In the genomic region with DNA sequence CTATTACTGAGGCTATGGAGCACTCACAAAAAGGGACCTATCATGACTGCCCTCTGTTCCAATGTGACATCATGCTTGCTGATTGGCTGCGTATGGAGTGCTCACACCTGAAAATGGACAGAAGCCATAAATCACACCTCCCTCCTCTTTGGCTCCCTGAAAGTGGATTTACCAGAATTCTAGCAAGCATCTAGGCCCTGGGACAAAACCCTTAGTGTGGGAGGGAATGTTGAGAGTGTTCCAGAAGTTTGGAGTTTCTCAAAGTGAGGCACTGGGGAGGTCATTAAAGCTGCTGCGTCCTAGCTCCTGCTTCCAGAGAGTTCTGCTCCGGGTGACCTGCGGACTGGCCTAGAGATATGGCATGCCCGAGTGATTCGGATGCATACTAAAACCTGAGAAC, we compare ENCODE assay signal across 27 mouse cellular contexts.
DNase-seq lines count a peak whose midpoint lies in the region; ATAC-seq and TF ChIP-seq lines count a peak whose summit lies in the region.
"Had no signal": no experiment of that assay in that cellular context is flagged by ENCODE, and none has a peak within 500 bp of the region (broad histone marks: within the 10 kb centered on the region; RNA-seq: fewer than 3 reads in every experiment).

No protein-coding gene starts in this region.

- no peaks in the 10 kb centered on the region for H3K36me3 ChIP-seq in limb, embryonic 13.5 days
- no peaks in the 10 kb centered on the region for H3K36me3 ChIP-seq in limb, embryonic 10.5 days
- H3K36me3 ChIP-seq in limb, embryonic 14.5 days (ENCODE audit: control insufficient read depth, insufficient read depth, low read length), result no peaks in the 10 kb centered on the region
- H3K36me3 ChIP-seq: embryonic facial prominence, embryonic 13.5 days; embryonic facial prominence, embryonic 15.5 days; forebrain, embryonic 15.5 days; G1E had no signal

- H3K4me2 ChIP-seq in limb, embryonic 13.5 days (replicated peaks), result no peak overlapping the region
- H3K4me2 ChIP-seq in limb, embryonic 14.5 days (replicated peaks; ENCODE audit: low read depth, low read length, severe bottlenecking), result no peak overlapping the region
- H3K4me2 ChIP-seq: embryonic facial prominence, embryonic 13.5 days; embryonic facial prominence, embryonic 15.5 days; forebrain, embryonic 13.5 days; forebrain, embryonic 15.5 days had no signal

- 82% methylated on average over 6 of the region's 6 CpGs for WGBS in limb, embryonic 13.5 days
- WGBS in limb, embryonic 10.5 days, result 84% methylated on average over 6 of the region's 6 CpGs
- WGBS in limb, embryonic 14.5 days, result 76% methylated on average over 6 of the region's 6 CpGs

- TF ChIP-seq POLR2A in limb, embryonic 14.5 days (IDR thresholded peaks at IDR 0.05; ENCODE audit: borderline replicate concordance, extremely low read depth, insufficient read depth, insufficient read length), result no peak

- H3K4me3 ChIP-seq in limb, embryonic 13.5 days, result no peak overlapping the region
- H3K4me3 ChIP-seq in limb, embryonic 10.5 days, result no peak overlapping the region
- no peak overlapping the region for H3K4me3 ChIP-seq in limb, embryonic 14.5 days (replicated peaks; ENCODE audit: low read length)
- H3K4me3 ChIP-seq: embryonic facial prominence, embryonic 13.5 days; embryonic facial prominence, embryonic 15.5 days; erythroblast, embryonic 14.5 days; forebrain, embryonic 13.5 days; forebrain, embryonic 15.5 days had no signal

- no peaks in the 10 kb centered on the region for H3K27me3 ChIP-seq in limb, embryonic 13.5 days
- no peaks in the 10 kb centered on the region for H3K27me3 ChIP-seq in limb, embryonic 10.5 days (ENCODE audit: low read depth, poor library complexity, severe bottlenecking)
- H3K27me3 ChIP-seq in limb, embryonic 14.5 days (ENCODE audit: control insufficient read depth, insufficient read depth, low read length), result no peaks in the 10 kb centered on the region
- H3K27me3 ChIP-seq: CH12.LX; embryonic facial prominence, embryonic 13.5 days; embryonic facial prominence, embryonic 15.5 days; forebrain, embryonic 13.5 days; forebrain, embryonic 15.5 days; Patski had no signal

- H3K27ac ChIP-seq in limb, embryonic 13.5 days, result no peak overlapping the region
- H3K27ac ChIP-seq in limb, embryonic 10.5 days, result no peak overlapping the region
- no peak overlapping the region for H3K27ac ChIP-seq in limb, embryonic 14.5 days (replicated peaks; ENCODE audit: low read depth, low read length)
- H3K27ac ChIP-seq: embryonic facial prominence, embryonic 13.5 days; embryonic facial prominence, embryonic 15.5 days; forebrain, embryonic 13.5 days; forebrain, embryonic 15.5 days had no signal

- peak; percentile 24; the same call in 1 of the 2 replicates for ATAC-seq in limb, embryonic 13.5 days (ENCODE audit: low FRiP score, low read depth)
- ATAC-seq in limb, embryonic 14.5 days (ENCODE audit: low FRiP score, low read depth), result no peak; the same call in 1 of the 2 replicates
- no peak for ATAC-seq in frontal cortex, adult (ENCODE audit: low TSS enrichment)
- ATAC-seq: activated CD4-positive, CD25-positive, alpha-beta regulatory T cell, adult 4 months; CD4-positive, CD25-positive, alpha-beta regulatory T cell, adult 4 months; forebrain, embryonic 13.5 days; forebrain, embryonic 15.5 days; forebrain, postnatal 0 days; Patski had no signal

- no peak overlapping the region for H3K9ac ChIP-seq in limb, embryonic 13.5 days
- H3K9ac ChIP-seq in limb, embryonic 14.5 days (ENCODE audit: low read depth, low read length, severe bottlenecking), result no peak overlapping the region
- H3K9ac ChIP-seq: embryonic facial prominence, embryonic 13.5 days; embryonic facial prominence, embryonic 15.5 days; forebrain, embryonic 13.5 days; forebrain, embryonic 15.5 days; forebrain, postnatal 0 days had no signal

- H3K4me1 ChIP-seq in limb, embryonic 13.5 days, result peaks cover 10% of the 10 kb centered on the region; the same call in 1 of the 2 replicates
- H3K4me1 ChIP-seq in limb, embryonic 10.5 days, result no peaks in the 10 kb centered on the region
- no peaks in the 10 kb centered on the region for H3K4me1 ChIP-seq in limb, embryonic 14.5 days (ENCODE audit: control insufficient read depth, insufficient read depth, low read length)
- H3K4me1 ChIP-seq: embryonic facial prominence, embryonic 13.5 days; embryonic facial prominence, embryonic 15.5 days; forebrain, embryonic 13.5 days had no signal

- no peak for DNase-seq in limb, embryonic 10.5 days (ENCODE audit: low spot score)
- DNase-seq in fat pad, adult 2 months (ENCODE audit: extremely low read depth, low read depth, low spot score), result peak; percentile 89
- peak; percentile 19 for DNase-seq in limb, embryonic 14.5 days (ENCODE audit: low spot score)
- DNase-seq: adrenal gland, adult 2 months; adrenal gland, postnatal 10 days; adrenal gland, postnatal 25 days; B cell, adult 2 months; cerebellum, adult 11 months; cerebellum, adult 18-20 months; cerebellum, adult 8-10 months; cerebellum, adult 9-11 months; cerebellum, postnatal 14 days; cerebellum, postnatal 36 days; embryo, embryonic 11 days; forebrain, postnatal 0 days had no signal

- H3K9me3 ChIP-seq in limb, embryonic 13.5 days, result no peaks in the 10 kb centered on the region
- H3K9me3 ChIP-seq in limb, embryonic 10.5 days (replicated peaks), result no peaks in the 10 kb centered on the region
- H3K9me3 ChIP-seq in limb, embryonic 14.5 days (ENCODE audit: control insufficient read depth, low read length), result no peaks in the 10 kb centered on the region
- H3K9me3 ChIP-seq: embryonic facial prominence, embryonic 13.5 days; embryonic facial prominence, embryonic 15.5 days; forebrain, embryonic 13.5 days; forebrain, embryonic 15.5 days; G1E had no signal
